Mouse (Mus musculus): ENCODE data around the gene Gins2.
A peak's percentile ranks its signal among the peaks of the same experiment; 100 is the strongest.

Gene Gins2

GRCm38 (mm10) chr8:120548313-120548761 is 40.8 kb downstream of the Gins2 start:
- DNase-seq (ENCODE audit: low spot score), result no peak

- DNase-seq (ENCODE audit: low spot score), result no peak
Observed at GRCm38 (mm10) chr8:120547562-120547961, 41.5 kb downstream of the Gins2 start.

GRCm38 (mm10) chr8:120544155-120544554 is 44.9 kb downstream of the Gins2 start:
- no peak for DNase-seq (ENCODE audit: low spot score)

- no peak for DNase-seq (ENCODE audit: low spot score)
Observed at GRCm38 (mm10) chr8:120543416-120544055, 45.6 kb downstream of the Gins2 start.

- DNase-seq (ENCODE audit: low spot score), result no peak
Observed at GRCm38 (mm10) chr8:120542995-120543394, 46.1 kb downstream of the Gins2 start.

GRCm38 (mm10) chr8:120539775-120540625 is 49.1 kb downstream of the Gins2 start:
- DNase-seq (ENCODE audit: low spot score), result no peak

GRCm38 (mm10) chr8:120539381-120539774 is 49.7 kb downstream of the Gins2 start:
- no peak for DNase-seq (ENCODE audit: low spot score)

GRCm38 (mm10) chr8:120538397-120539240 is 50.5 kb downstream of the Gins2 start:
- DNase-seq (ENCODE audit: low spot score), result peak; percentile 83

- peak; percentile 80 for DNase-seq (ENCODE audit: low spot score)
Observed at GRCm38 (mm10) chr8:120537818-120538396, 51.2 kb downstream of the Gins2 start.

GRCm38 (mm10) chr8:120537207-120537817 is 51.8 kb downstream of the Gins2 start:
- peak; percentile 90 for DNase-seq (ENCODE audit: low spot score)

GRCm38 (mm10) chr8:120536306-120537206 is 52.5 kb downstream of the Gins2 start:
- DNase-seq (ENCODE audit: low spot score), result no peak

GRCm38 (mm10) chr8:120535452-120536305 is 53.4 kb downstream of the Gins2 start:
- no peak for DNase-seq (ENCODE audit: low spot score)

- DNase-seq (ENCODE audit: low spot score), result peak; percentile 97
Observed at GRCm38 (mm10) chr8:120534504-120535368, 54.4 kb downstream of the Gins2 start.

- DNase-seq (ENCODE audit: low spot score), result no peak
Observed at GRCm38 (mm10) chr8:120534080-120534479, 55.0 kb downstream of the Gins2 start.

- no peak for DNase-seq (ENCODE audit: low spot score)
Observed at GRCm38 (mm10) chr8:120533380-120533779, 55.7 kb downstream of the Gins2 start.

GRCm38 (mm10) chr8:120532517-120533215 is 56.4 kb downstream of the Gins2 start:
- DNase-seq (ENCODE audit: low spot score), result peak; percentile 55

GRCm38 (mm10) chr8:120531775-120532516 is 57.2 kb downstream of the Gins2 start:
- no peak for DNase-seq (ENCODE audit: low spot score)
